Mouse (Mus musculus): Measurements from ENCODE around the gene Mettl3. TPM values are rescaled to one million over a fixed set of nuclear protein-coding genes. Genes with fewer than 3 reads are reported as not detected.

The Mettl3 gene
- polyA plus RNA-seq (2014; fragmentation: Nextera tagmentation; extraction: Ambion mirVana) = 40.3 and 53.7 TPM in 2 replicates

DNA sequence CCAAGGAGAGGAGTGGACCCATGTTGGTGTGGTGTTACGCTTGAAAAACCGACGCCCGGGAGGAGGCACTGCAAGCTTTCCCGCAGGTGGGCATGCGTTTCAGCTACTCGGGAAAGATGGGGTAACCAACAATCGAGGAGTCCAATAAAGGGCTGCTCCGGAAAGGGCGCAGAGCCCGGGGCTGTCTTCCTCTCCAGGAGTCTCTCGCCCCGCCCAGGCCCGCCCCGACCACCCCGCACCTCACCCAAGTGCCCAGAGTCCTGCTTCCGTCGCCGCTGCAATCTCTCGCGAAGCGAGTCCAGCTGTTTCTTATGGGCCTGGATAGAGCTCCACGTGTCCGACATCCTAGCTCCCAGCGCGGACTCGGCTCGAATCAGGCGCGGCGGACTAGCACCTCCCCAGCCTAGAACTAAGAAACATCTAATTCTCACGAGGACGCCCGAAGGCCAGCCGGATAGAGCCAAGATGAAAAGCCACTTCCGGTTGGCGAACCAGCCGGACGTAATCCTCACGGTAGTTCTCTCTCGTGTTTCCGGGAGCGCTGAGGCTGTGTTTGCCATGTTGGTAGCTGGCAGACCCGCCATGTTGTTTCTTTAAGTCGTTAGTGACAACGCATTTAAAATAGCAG lies at the start of gene Mettl3:
TSS of gene Mettl3 (minus strand) at position 485 of the 628 bp plus-strand sequence.
- Histone ChIP-seq H3K27me3 (ENCODE audit: control insufficient read depth, insufficient read depth, low read length) (no peaks in the 10 kb centered on the region), H3K4me2 (replicated peaks; ENCODE audit: low read depth, low read length) (peak within 1 kb of the TSS; percentile 68), H3K9ac (ENCODE audit: low read depth, low read length) (peak within 1 kb of the TSS; percentile 77), H3K9me3 (ENCODE audit: control insufficient read depth, low read length) (no peaks in the 10 kb centered on the region), H3K36me3 (ENCODE audit: control insufficient read depth, insufficient read depth, low read length) (peaks cover 10% of the 10 kb centered on the region), H3K4me3 (ENCODE audit: low read length) (peak within 1 kb of the TSS; percentile 81), H3K4me1 (ENCODE audit: control insufficient read depth, insufficient read depth, low read length) (peaks cover 3% of the 10 kb centered on the region; the same call in 1 of the 2 replicates), H3K27ac (ENCODE audit: low read depth, low read length) (peak within 1 kb of the TSS; percentile 88)
- 1% methylated on average over 46 of the region's 46 CpGs for WGBS
- ATAC-seq (ENCODE audit: low FRiP score, low TSS enrichment) = peak; percentile 94

DNA sequence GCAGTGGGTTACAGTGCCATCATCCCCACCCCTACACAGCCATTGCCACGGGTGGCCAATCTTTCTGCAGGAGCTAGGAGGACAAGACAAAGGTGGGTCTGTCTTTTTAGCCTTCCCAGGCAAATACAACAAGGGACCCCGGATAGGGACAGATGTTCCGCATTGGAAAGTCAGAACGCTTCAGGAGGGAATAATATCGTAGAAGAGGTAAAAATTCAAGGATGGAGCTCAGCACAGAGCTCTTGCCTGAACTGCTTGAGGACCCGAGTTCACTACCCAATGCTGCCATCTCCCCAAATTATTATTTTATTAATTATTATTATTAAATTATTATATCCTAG lies 34.6 kb upstream of the Mettl3 start:
- no peak overlapping the region for H3K9ac ChIP-seq (ENCODE audit: low read depth, low read length)
- H3K27me3 ChIP-seq (ENCODE audit: control insufficient read depth, insufficient read depth, low read length) = no peaks in the 10 kb centered on the region
- 76% methylated on average over 6 of the region's 6 CpGs for WGBS
- H3K4me3 ChIP-seq (ENCODE audit: low read length) = no peak overlapping the region
- no peak for ATAC-seq (ENCODE audit: low FRiP score, low TSS enrichment)
- no peak overlapping the region for H3K4me2 ChIP-seq (replicated peaks; ENCODE audit: low read depth, low read length)
- H3K9me3 ChIP-seq (ENCODE audit: control insufficient read depth, low read length) = no peaks in the 10 kb centered on the region
- H3K36me3 ChIP-seq (ENCODE audit: control insufficient read depth, insufficient read depth, low read length) = no peaks in the 10 kb centered on the region
- H3K4me1 ChIP-seq (ENCODE audit: control insufficient read depth, insufficient read depth, low read length) = no peaks in the 10 kb centered on the region
- no peak overlapping the region for H3K27ac ChIP-seq (ENCODE audit: low read depth, low read length)

DNA sequence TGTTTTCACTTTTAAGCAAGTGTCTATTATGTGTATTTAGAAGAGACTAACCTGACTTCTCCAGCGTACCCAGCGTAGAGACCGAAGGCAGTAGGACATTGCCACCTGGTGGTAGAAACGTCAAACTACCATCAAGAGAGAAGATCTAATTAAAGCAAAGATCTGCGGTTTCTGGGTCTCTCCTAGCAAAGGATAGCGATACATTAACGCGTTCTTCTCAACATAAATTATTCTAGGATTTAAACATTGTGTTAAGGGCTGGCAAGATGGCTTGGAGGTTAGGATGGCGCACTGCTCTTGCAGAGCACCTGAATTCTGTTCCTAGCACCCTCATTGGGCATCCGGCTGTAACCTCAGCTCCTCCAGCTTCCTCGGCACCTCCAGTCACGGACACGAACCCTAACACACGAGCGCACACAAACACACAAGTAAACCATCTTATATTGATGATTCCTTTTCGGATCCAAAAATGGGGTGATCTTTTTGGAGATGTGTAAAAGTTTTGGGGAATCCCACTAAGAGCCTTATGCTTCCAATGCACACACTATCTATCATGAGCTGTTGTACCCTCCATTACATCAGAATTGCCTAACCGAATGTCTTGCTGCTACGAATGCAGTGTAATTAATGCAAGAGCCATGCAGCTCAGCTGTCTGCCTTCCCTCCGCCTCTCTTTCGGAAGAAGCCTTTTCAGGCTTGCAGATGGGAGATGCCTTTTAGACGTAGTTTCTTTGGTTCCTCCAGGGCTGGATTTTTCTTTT lies 34.0 kb upstream of the Mettl3 start:
- no peaks in the 10 kb centered on the region for H3K4me1 ChIP-seq (ENCODE audit: control insufficient read depth, insufficient read depth, low read length)
- no peaks in the 10 kb centered on the region for H3K27me3 ChIP-seq (ENCODE audit: control insufficient read depth, insufficient read depth, low read length)
- peak overlapping the region; percentile 33 for H3K4me2 ChIP-seq (replicated peaks; ENCODE audit: low read depth, low read length)
- ATAC-seq (ENCODE audit: low FRiP score, low TSS enrichment) = peak; percentile 74; the same call in 1 of the 2 replicates
- H3K4me3 ChIP-seq (ENCODE audit: low read length) = peak overlapping the region; percentile 11; the same call in 1 of the 2 replicates
- H3K9ac ChIP-seq (ENCODE audit: low read depth, low read length) = no peak overlapping the region; the same call in 1 of the 2 replicates
- no peaks in the 10 kb centered on the region for H3K9me3 ChIP-seq (ENCODE audit: control insufficient read depth, low read length)
- no peaks in the 10 kb centered on the region for H3K36me3 ChIP-seq (ENCODE audit: control insufficient read depth, insufficient read depth, low read length)
- 27% methylated on average over 21 of the region's 21 CpGs for WGBS
- H3K27ac ChIP-seq (ENCODE audit: low read depth, low read length) = no peak overlapping the region

DNA sequence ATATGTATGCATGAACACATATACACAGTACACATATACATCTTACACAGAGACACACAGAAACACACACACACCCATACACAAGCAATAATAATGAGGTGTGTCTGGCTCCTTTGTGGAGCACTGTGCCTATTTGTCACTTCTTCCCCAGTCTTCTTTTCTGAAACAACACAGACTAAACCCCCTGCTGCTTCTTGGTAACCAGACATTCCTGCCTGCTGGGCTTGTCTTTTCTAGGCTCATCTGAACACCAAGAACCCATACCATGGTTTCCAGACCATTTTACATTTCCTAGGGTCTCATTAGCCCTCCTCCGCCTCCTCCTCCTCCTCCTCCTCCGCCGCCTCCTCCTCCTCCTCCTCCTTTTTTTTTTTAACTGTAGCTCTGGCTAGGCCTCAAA lies 27.2 kb upstream of the Mettl3 start:
- no peak overlapping the region for H3K4me3 ChIP-seq (ENCODE audit: low read length)
- H3K4me1 ChIP-seq (ENCODE audit: control insufficient read depth, insufficient read depth, low read length) = no peaks in the 10 kb centered on the region
- H3K27ac ChIP-seq (ENCODE audit: low read depth, low read length) = no peak overlapping the region
- H3K9ac ChIP-seq (ENCODE audit: low read depth, low read length) = no peak overlapping the region
- no peak overlapping the region for H3K4me2 ChIP-seq (replicated peaks; ENCODE audit: low read depth, low read length)
- 96% methylated on average over 2 of the region's 3 CpGs for WGBS
- H3K36me3 ChIP-seq (ENCODE audit: control insufficient read depth, insufficient read depth, low read length) = no peaks in the 10 kb centered on the region
- peaks cover 4% of the 10 kb centered on the region; the same call in 1 of the 2 replicates for H3K27me3 ChIP-seq (ENCODE audit: control insufficient read depth, insufficient read depth, low read length)
- no peaks in the 10 kb centered on the region for H3K9me3 ChIP-seq (ENCODE audit: control insufficient read depth, low read length)
- ATAC-seq (ENCODE audit: low FRiP score, low TSS enrichment) = no peak

DNA sequence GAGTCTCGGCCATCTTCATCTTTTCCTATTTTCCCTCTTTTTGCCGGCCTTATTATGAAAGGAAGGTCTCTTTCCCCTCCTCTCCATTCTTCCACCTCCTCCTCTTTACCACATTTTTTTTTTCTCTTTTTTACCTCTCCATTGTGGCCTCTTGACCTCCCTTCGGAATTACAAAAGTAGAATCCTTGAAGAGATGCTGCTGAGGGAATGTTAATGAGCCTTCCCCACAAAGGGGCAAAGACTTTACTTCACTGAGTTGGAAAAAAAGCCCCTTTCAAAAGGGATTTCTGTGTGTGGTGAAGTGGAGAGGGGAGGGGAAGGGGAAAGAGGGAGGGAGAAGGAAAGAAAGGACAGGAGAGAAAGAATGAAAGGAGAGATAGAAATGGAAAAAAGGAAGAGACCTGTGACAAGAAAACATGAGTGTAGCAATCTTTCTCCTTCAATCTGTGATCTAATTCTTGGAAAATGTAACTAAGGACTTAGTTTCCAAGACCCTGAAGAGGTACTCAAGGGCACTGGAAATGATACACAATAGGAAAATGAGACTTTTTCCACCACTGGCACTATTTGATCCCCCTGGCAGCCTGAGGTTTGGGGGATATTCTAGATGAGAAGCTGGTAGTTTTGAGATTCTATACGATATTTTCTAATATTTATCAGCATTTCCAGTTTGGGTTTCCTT lies 26.3 kb upstream of the Mettl3 start:
- Histone ChIP-seq H3K36me3 (ENCODE audit: control insufficient read depth, insufficient read depth, low read length) (no peaks in the 10 kb centered on the region), H3K4me3 (ENCODE audit: low read length) (no peak overlapping the region), H3K9ac (ENCODE audit: low read depth, low read length) (no peak overlapping the region), H3K27me3 (ENCODE audit: control insufficient read depth, insufficient read depth, low read length) (peaks cover 10% of the 10 kb centered on the region; the same call in 1 of the 2 replicates), H3K27ac (ENCODE audit: low read depth, low read length) (no peak overlapping the region), H3K4me1 (ENCODE audit: control insufficient read depth, insufficient read depth, low read length) (no peaks in the 10 kb centered on the region), H3K9me3 (ENCODE audit: control insufficient read depth, low read length) (no peaks in the 10 kb centered on the region), H3K4me2 (replicated peaks; ENCODE audit: low read depth, low read length) (no peak overlapping the region)
- WGBS = 23% methylated on average over 4 of the region's 4 CpGs
- no peak for ATAC-seq (ENCODE audit: low FRiP score, low TSS enrichment)

DNA sequence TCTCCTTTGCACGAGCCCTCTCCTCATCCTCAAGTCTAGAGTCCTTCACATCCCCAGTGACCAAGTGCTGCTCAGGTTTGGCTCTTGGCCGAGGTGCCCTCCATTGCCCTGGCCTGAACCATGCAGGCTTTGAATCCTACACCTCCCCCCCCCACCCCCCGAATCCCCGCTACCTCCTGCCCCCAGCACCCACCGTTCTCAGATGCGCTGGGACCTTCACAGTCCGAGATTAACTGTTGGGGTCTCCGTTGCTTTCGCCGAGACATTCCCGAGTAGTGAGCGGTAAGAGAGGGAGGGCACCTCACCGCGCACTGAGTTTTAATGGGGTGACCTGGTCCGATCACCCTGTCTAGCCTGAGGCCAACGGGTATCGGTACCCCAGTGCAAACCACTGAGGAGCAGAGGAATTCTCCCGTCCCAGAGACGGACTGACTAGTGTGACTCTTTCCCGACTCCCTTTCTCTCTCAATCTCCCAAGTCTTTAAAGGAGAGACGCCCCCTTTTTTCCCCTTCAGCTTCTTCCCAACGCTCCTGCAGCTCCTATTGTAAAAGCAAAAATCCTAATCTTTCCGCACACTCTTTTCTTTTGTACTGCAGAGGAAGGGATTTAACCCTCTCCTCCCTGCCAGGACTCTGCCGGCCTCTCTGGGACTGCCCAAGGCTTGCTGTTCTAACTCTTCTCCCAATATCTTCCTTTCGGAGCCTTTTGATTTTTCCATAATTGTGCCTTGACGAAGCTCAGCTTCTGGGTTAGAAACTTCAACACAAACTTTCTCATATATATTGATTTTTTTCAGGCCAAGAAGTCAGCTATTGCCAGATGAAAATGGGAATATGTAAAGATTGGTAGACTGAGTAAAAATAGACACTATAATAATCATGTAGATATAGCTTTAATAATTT lies 23.2 kb upstream of the Mettl3 start, which contains the start of gene Sall2:
TSS of gene Sall2 (minus strand) at position 853 of the 903 bp plus-strand sequence.
- Histone ChIP-seq H3K27me3 (ENCODE audit: control insufficient read depth, insufficient read depth, low read length) (peaks cover 10% of the 10 kb centered on the region; the same call in 1 of the 2 replicates), H3K4me2 (replicated peaks; ENCODE audit: low read depth, low read length) (peak within 1 kb of the TSS; percentile 81), H3K27ac (ENCODE audit: low read depth, low read length) (no peak within 1 kb of the TSS), H3K36me3 (ENCODE audit: control insufficient read depth, insufficient read depth, low read length) (no peaks in the 10 kb centered on the region), H3K9ac (ENCODE audit: low read depth, low read length) (peak within 1 kb of the TSS; percentile 51), H3K4me3 (ENCODE audit: low read length) (peak within 1 kb of the TSS; percentile 46), H3K4me1 (ENCODE audit: control insufficient read depth, insufficient read depth, low read length) (no peaks in the 10 kb centered on the region), H3K9me3 (ENCODE audit: control insufficient read depth, low read length) (no peaks in the 10 kb centered on the region)
- 2% methylated on average over 26 of the region's 26 CpGs for WGBS
- peak; percentile 69 for ATAC-seq (ENCODE audit: low FRiP score, low TSS enrichment)

DNA sequence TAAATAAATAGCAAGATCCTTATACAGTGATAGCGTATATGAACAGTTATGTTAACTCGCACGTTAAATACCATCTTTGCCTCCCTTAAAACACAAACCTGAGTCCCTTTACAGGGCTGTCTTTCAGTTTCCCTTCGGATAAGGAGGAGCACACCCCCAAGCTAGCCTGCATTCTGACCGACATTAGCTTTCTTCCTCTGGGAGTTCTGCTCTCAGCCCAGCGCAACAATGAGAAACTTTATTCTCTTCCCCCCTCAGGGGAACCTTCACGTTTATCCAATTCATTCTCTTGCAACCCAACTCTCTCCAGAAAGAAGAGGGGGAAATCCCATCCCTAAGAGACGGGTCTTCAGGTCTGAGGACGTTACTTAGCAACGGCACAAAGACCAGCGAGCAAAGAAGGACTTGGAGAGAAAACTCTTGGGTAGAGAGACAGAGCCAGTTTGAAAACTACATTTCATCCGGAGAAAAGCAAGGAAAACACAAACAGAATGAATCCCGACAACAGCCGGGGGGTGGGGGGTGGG lies 22.5 kb upstream of the Mettl3 start:
- H3K9me3 ChIP-seq (ENCODE audit: control insufficient read depth, low read length) = no peaks in the 10 kb centered on the region
- H3K4me3 ChIP-seq (ENCODE audit: low read length) = peak overlapping the region; percentile 46
- peaks cover 10% of the 10 kb centered on the region; the same call in 1 of the 2 replicates for H3K27me3 ChIP-seq (ENCODE audit: control insufficient read depth, insufficient read depth, low read length)
- peak overlapping the region; percentile 51; the same call in 1 of the 2 replicates for H3K9ac ChIP-seq (ENCODE audit: low read depth, low read length)
- no peaks in the 10 kb centered on the region for H3K4me1 ChIP-seq (ENCODE audit: control insufficient read depth, insufficient read depth, low read length)
- 5% methylated on average over 14 of the region's 14 CpGs for WGBS
- ATAC-seq (ENCODE audit: low FRiP score, low TSS enrichment) = 0 out of 2 replicates have a peak, but pooled peaks have one; percentile 20
- no peaks in the 10 kb centered on the region for H3K36me3 ChIP-seq (ENCODE audit: control insufficient read depth, insufficient read depth, low read length)
- peak overlapping the region; percentile 81 for H3K4me2 ChIP-seq (replicated peaks; ENCODE audit: low read depth, low read length)
- no peak overlapping the region for H3K27ac ChIP-seq (ENCODE audit: low read depth, low read length)

DNA sequence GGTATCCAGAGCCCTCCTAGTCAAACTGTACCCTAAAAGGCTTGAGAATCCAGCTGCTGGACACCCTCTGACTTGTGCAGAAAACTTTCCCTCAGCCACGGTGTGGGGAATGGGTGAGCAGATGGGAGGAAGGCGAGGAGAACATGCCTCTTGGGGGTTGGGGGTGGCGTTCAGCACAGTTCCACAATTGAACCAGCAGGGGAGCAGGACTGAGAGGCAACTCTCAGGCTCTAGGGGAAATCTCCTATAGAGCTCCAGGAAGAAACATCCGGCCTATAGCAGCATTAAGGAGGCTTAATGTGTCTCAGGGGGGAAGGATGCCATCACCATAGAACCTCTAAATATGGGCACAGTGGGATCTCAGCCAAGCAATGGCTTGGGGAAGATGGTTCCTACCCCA lies 21.0 kb upstream of the Mettl3 start:
- Histone ChIP-seq H3K9ac (ENCODE audit: low read depth, low read length) (no peak overlapping the region), H3K27ac (ENCODE audit: low read depth, low read length) (no peak overlapping the region), H3K4me1 (ENCODE audit: control insufficient read depth, insufficient read depth, low read length) (no peaks in the 10 kb centered on the region), H3K4me3 (ENCODE audit: low read length) (no peak overlapping the region), H3K27me3 (ENCODE audit: control insufficient read depth, insufficient read depth, low read length) (peaks cover 10% of the 10 kb centered on the region; the same call in 1 of the 2 replicates), H3K4me2 (replicated peaks; ENCODE audit: low read depth, low read length) (no peak overlapping the region), H3K36me3 (ENCODE audit: control insufficient read depth, insufficient read depth, low read length) (no peaks in the 10 kb centered on the region), H3K9me3 (ENCODE audit: control insufficient read depth, low read length) (no peaks in the 10 kb centered on the region)
- WGBS = 17% methylated on average over 4 of the region's 4 CpGs
- no peak for ATAC-seq (ENCODE audit: low FRiP score, low TSS enrichment)

All from kidney, embryonic 14.5 days (tissue).